ENCODE assay signal across 14 mouse cellular contexts in genomic region chr12:40414682-40415311, GRCm38 (mm10). TPM values are rescaled to one million over a fixed set of nuclear protein-coding genes. Genes with fewer than 3 reads are reported as not detected.
DNase-seq lines count a peak whose midpoint lies in the region; ATAC-seq and TF ChIP-seq lines count a peak whose summit lies in the region.
"Had no signal": no experiment of that assay in that cellular context is flagged by ENCODE, and none has a peak within 500 bp of the region (broad histone marks: within the 10 kb centered on the region; RNA-seq: fewer than 3 reads in every experiment).

No protein-coding gene starts in this region.

- peaks cover under 1% of the 10 kb centered on the region for H3K9me3 ChIP-seq in hindbrain, embryonic 16.5 days (ENCODE audit: control insufficient read depth, low read length)
- no peaks in the 10 kb centered on the region for H3K9me3 ChIP-seq in midbrain, embryonic 16.5 days (replicated peaks; ENCODE audit: control insufficient read depth, low read length, poor library complexity, severe bottlenecking)
- no peaks in the 10 kb centered on the region for H3K9me3 ChIP-seq in heart, embryonic 10.5 days

- 27% methylated on average over 5 of the region's 5 CpGs for WGBS in hindbrain, embryonic 16.5 days
- WGBS in midbrain, embryonic 16.5 days: 17% methylated on average over 5 of the region's 5 CpGs
- WGBS in heart, embryonic 10.5 days: 74% methylated on average over 5 of the region's 5 CpGs

- no peak for TF ChIP-seq CTCF in layer of hippocampus, adult 2 months (conservative IDR thresholded peaks at IDR 0.05)
- no peak for TF ChIP-seq CTCF in cortical plate, adult 2 months (IDR thresholded peaks at IDR 0.05; ENCODE audit: extremely low read depth, insufficient read depth, low read length)

- TF ChIP-seq POLR2A in cortical plate, adult 2 months (IDR thresholded peaks at IDR 0.05; ENCODE audit: extremely low read depth, insufficient read depth, low read length): no peak

- peak overlapping the region; percentile 31; the same call in 1 of the 2 replicates for H3K4me2 ChIP-seq in hindbrain, embryonic 16.5 days (ENCODE audit: low read length)
- peak overlapping the region; percentile 36 for H3K4me2 ChIP-seq in midbrain, embryonic 16.5 days (ENCODE audit: low read length)
- H3K4me2 ChIP-seq: heart, embryonic 13.5 days; kidney, embryonic 15.5 days; lung, embryonic 14.5 days had no signal

- H3K36me3 ChIP-seq in hindbrain, embryonic 16.5 days (ENCODE audit: control insufficient read depth, insufficient read depth, low read length): no peaks in the 10 kb centered on the region
- no peaks in the 10 kb centered on the region for H3K36me3 ChIP-seq in midbrain, embryonic 16.5 days (ENCODE audit: control insufficient read depth, insufficient read depth, low read length)
- H3K36me3 ChIP-seq in heart, embryonic 10.5 days: peaks cover 6% of the 10 kb centered on the region

- peak in 1 of 2 experiments; percentile 53 for DNase-seq in layer of hippocampus, adult 2 months (ENCODE audit: low spot score in 2 of 2)
- DNase-seq in layer of hippocampus, adult 11-12 months (ENCODE audit: low spot score): no peak
- DNase-seq in spleen, adult 18-20 months: no peak
- no peak for DNase-seq in heart, embryonic 10.5 days (ENCODE audit: low spot score)
- DNase-seq in urinary bladder, postnatal 14 days (ENCODE audit: low spot score): no peak
- DNase-seq: cerebellum, postnatal 14 days; liver had no signal

- no peak overlapping the region for H3K9ac ChIP-seq in hindbrain, embryonic 16.5 days (ENCODE audit: low read depth, low read length)
- H3K9ac ChIP-seq in midbrain, embryonic 16.5 days (ENCODE audit: low read depth, low read length): no peak overlapping the region
- H3K9ac ChIP-seq: heart, embryonic 13.5 days; kidney, embryonic 15.5 days; lung, embryonic 14.5 days had no signal

- peak overlapping the region; percentile 88 for H3K27ac ChIP-seq in layer of hippocampus, adult 2 months
- peak overlapping the region; percentile 89 for H3K27ac ChIP-seq in cortical plate, adult 2 months (ENCODE audit: insufficient read depth, low read length)
- peak overlapping the region; percentile 67 for H3K27ac ChIP-seq in hindbrain, embryonic 16.5 days (ENCODE audit: low read depth, low read length)
- peak overlapping the region; percentile 79 for H3K27ac ChIP-seq in midbrain, embryonic 16.5 days (ENCODE audit: low read length)
- H3K27ac ChIP-seq in heart, embryonic 10.5 days: no peak overlapping the region
- H3K27ac ChIP-seq: heart, embryonic 13.5 days; kidney, embryonic 15.5 days had no signal

- peaks cover 2% of the 10 kb centered on the region; the same call in 1 of the 2 replicates for H3K4me1 ChIP-seq in cortical plate, adult 2 months (ENCODE audit: control insufficient read depth, insufficient read depth, low read length)
- H3K4me1 ChIP-seq in hindbrain, embryonic 16.5 days (ENCODE audit: control insufficient read depth, insufficient read depth, low read depth, low read length): peaks cover 10% of the 10 kb centered on the region
- H3K4me1 ChIP-seq in midbrain, embryonic 16.5 days (ENCODE audit: control insufficient read depth, insufficient read depth, low read length): peaks cover 15% of the 10 kb centered on the region
- peaks cover 8% of the 10 kb centered on the region; the same call in 1 of the 2 replicates for H3K4me1 ChIP-seq in heart, embryonic 10.5 days
- H3K4me1 ChIP-seq: kidney, embryonic 15.5 days had no signal

- H3K27me3 ChIP-seq in hindbrain, embryonic 16.5 days (replicated peaks; ENCODE audit: control insufficient read depth, insufficient read depth, low read length): no peaks in the 10 kb centered on the region
- no peaks in the 10 kb centered on the region for H3K27me3 ChIP-seq in midbrain, embryonic 16.5 days (ENCODE audit: control insufficient read depth, insufficient read depth, low read depth, low read length)
- no peaks in the 10 kb centered on the region for H3K27me3 ChIP-seq in heart, embryonic 10.5 days (ENCODE audit: insufficient read depth, poor library complexity, severe bottlenecking)
- H3K27me3 ChIP-seq: heart, embryonic 13.5 days; kidney, embryonic 15.5 days; megakaryocyte, embryonic 14.5 days had no signal

- peak; percentile 90 for ATAC-seq in hindbrain, embryonic 16.5 days
- ATAC-seq in midbrain, embryonic 16.5 days: peak; percentile 95

- H3K4me3 ChIP-seq in layer of hippocampus, adult 2 months: peak overlapping the region; percentile 2; the same call in 1 of the 2 replicates
- H3K4me3 ChIP-seq in cortical plate, adult 2 months (ENCODE audit: insufficient read depth, low read length): no peak overlapping the region
- H3K4me3 ChIP-seq in hindbrain, embryonic 16.5 days (ENCODE audit: low read length): no peak overlapping the region
- no peak overlapping the region for H3K4me3 ChIP-seq in midbrain, embryonic 16.5 days (ENCODE audit: low read depth, low read length)
- H3K4me3 ChIP-seq in heart, embryonic 10.5 days: no peak overlapping the region
- H3K4me3 ChIP-seq: heart, embryonic 13.5 days; kidney, embryonic 15.5 days; megakaryocyte, embryonic 14.5 days had no signal

RNA-seq across cellular contexts. Expression of gene Zfp277, which starts 30.9 kb away (rescaled TPM):
- 10 to 100 TPM; 24.2 to 26.5 TPM for total RNA-seq in layer of hippocampus, adult 2 months (2021)
- 18.1 and 19.4 TPM in 2 replicates for polyA plus RNA-seq in cortical plate, adult 2 months (2012; rRNA removed)
- polyA plus RNA-seq in hindbrain, embryonic 16.5 days (2015; fragmentation: Nextera tagmentation; extraction: Ambion mirVana): 30.9 and 33.0 TPM in 2 replicates
- polyA plus RNA-seq in midbrain, embryonic 16.5 days (2015; fragmentation: Nextera tagmentation; extraction: Ambion mirVana): 30.1 TPM in 2 replicates
- polyA plus RNA-seq in heart, embryonic 10.5 days (2016; fragmentation: Nextera tagmentation; extraction: Ambion mirVana): 32.4 and 38.9 TPM in 2 replicates

RNA-seq across cellular contexts. Expression of gene Dock4, which starts 31.0 kb away (rescaled TPM):
- total RNA-seq in layer of hippocampus, adult 2 months (2021): 100 to 1,000 TPM; 253 to 265 TPM
- polyA plus RNA-seq in cortical plate, adult 2 months (2012; rRNA removed): 41.2 and 45.0 TPM in 2 replicates
- polyA plus RNA-seq in hindbrain, embryonic 16.5 days (2015; fragmentation: Nextera tagmentation; extraction: Ambion mirVana): 27.9 and 28.9 TPM in 2 replicates
- 34.8 and 38.7 TPM in 2 replicates for polyA plus RNA-seq in midbrain, embryonic 16.5 days (2015; fragmentation: Nextera tagmentation; extraction: Ambion mirVana)
- polyA plus RNA-seq in heart, embryonic 10.5 days (2016; fragmentation: Nextera tagmentation; extraction: Ambion mirVana): 7.4 and 10.5 TPM in 2 replicates
